8 mouse cellular contexts compared by ENCODE assay signal in the genomic region with DNA sequence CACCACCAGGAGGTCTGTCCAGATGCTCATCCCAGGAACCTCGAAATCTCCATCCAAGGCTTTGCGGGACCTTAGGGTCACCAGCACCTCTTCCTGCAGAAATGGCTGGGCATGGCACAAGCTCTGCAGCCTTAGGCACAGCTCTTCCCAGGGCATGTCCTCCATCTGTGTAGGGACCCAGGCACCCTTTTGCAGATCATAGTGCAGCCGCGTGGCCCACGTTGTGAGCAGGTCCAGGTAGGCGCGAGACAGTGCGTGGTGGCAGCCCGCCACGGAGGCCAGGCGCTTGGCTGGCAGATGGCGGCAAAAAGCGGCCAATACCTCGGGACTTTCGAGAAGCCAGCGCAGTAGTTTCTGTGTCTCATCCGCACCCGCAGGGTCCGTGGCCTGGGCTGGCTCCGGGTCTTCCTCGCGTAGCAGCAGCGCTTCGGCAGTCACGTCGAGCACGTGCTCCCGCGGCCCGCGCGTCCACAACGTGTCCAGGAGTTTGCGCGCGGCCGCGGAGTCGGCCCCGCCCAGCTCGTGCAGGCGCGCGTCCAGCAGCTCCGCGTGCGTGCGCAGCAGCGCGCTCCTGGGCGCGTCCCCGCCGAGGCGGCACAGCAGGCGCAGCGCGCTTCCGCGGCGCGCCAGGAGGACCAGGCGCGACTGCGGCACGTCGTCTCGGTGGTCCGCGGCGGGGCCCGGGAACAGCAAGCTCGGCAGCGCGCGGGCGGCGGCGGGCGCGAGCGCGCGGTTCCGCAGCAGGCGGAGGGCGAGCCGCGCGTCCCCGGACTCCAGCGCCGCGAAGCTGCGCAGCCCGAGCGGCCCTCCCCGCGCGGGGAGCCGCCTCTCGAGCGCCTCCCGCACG. TPM values are rescaled to one million over a fixed set of nuclear protein-coding genes. Genes with fewer than 3 reads are reported as not detected.
DNase-seq lines count a peak whose midpoint lies in the region; ATAC-seq lines count a peak whose summit lies in the region.

A gene (plus strand): TSS at position 766 of the 847 bp plus-strand sequence.

- DNase-seq in CD4-positive, CD25-positive, alpha-beta regulatory T cell, adult 2 months (ENCODE audit: low read depth, low spot score), result peak; percentile 90
- peak; percentile 80 for DNase-seq in brain, embryonic 18.5 days (ENCODE audit: low read depth, low spot score)
- peak; percentile 90 for DNase-seq in liver
- peak; percentile 54 to 74 for DNase-seq in monocyte, adult 2 months (ENCODE audit: low read depth in 1 of 2, low spot score in 2 of 2)
- peak; percentile 65 to 82 for DNase-seq in spleen, postnatal 14 days (ENCODE audit: low spot score in 2 of 2)

- peak within 1 kb of the TSS; percentile 79 for H3K4me2 ChIP-seq in heart, embryonic 11.5 days
- H3K4me2 ChIP-seq in kidney, embryonic 16.5 days (replicated peaks; ENCODE audit: low read depth, low read length), result peak within 1 kb of the TSS; percentile 86

- peak within 1 kb of the TSS; percentile 88 for H3K4me3 ChIP-seq in erythroblast, embryonic 14.5 days (replicated peaks)
- peak within 1 kb of the TSS; percentile 71 for H3K4me3 ChIP-seq in heart, embryonic 11.5 days (ENCODE audit: low read depth, low read length)
- peak within 1 kb of the TSS; percentile 80 for H3K4me3 ChIP-seq in kidney, embryonic 16.5 days (ENCODE audit: low read length)

- 7% methylated on average over 96 of the region's 105 CpGs for WGBS in heart, embryonic 11.5 days (ENCODE audit: insufficient replicate concordance)
- 10% methylated on average over 68 of the region's 105 CpGs for WGBS in kidney, embryonic 16.5 days

- peak within 1 kb of the TSS; percentile 96 for H3K27ac ChIP-seq in heart, embryonic 11.5 days (ENCODE audit: low read depth, low read length)
- peak within 1 kb of the TSS; percentile 98 for H3K27ac ChIP-seq in kidney, embryonic 16.5 days (ENCODE audit: low read length)

- H3K36me3 ChIP-seq in erythroblast, embryonic 14.5 days (ENCODE audit: control insufficient read depth), result peaks cover 57% of the 10 kb centered on the region
- no peaks in the 10 kb centered on the region; the same call in 1 of the 2 replicates for H3K36me3 ChIP-seq in heart, embryonic 11.5 days (ENCODE audit: control insufficient read depth, insufficient read depth, low read length)
- H3K36me3 ChIP-seq in kidney, embryonic 16.5 days (ENCODE audit: insufficient read depth, low read length), result 0 out of 2 replicates have a peak, but pooled peaks cover 12% of the 10 kb centered on the region

- peaks cover 3% of the 10 kb centered on the region; the same call in 1 of the 2 replicates for H3K9me3 ChIP-seq in erythroblast, embryonic 14.5 days (ENCODE audit: control insufficient read depth, low read length)
- H3K9me3 ChIP-seq in heart, embryonic 11.5 days (replicated peaks; ENCODE audit: control insufficient read depth, low read length), result no peaks in the 10 kb centered on the region
- H3K9me3 ChIP-seq in kidney, embryonic 16.5 days (ENCODE audit: low read length), result no peaks in the 10 kb centered on the region

- no peaks in the 10 kb centered on the region for H3K27me3 ChIP-seq in erythroblast, embryonic 14.5 days (ENCODE audit: control insufficient read depth)
- no peaks in the 10 kb centered on the region for H3K27me3 ChIP-seq in heart, embryonic 11.5 days (ENCODE audit: control insufficient read depth, insufficient read depth, low read length)
- H3K27me3 ChIP-seq in kidney, embryonic 16.5 days (ENCODE audit: insufficient read depth, low read length), result no peaks in the 10 kb centered on the region

- peaks cover 42% of the 10 kb centered on the region for H3K4me1 ChIP-seq in erythroblast, embryonic 14.5 days (ENCODE audit: control insufficient read depth)
- H3K4me1 ChIP-seq in heart, embryonic 11.5 days (ENCODE audit: control insufficient read depth, insufficient read depth, low read length), result peaks cover 5% of the 10 kb centered on the region
- H3K4me1 ChIP-seq in kidney, embryonic 16.5 days (ENCODE audit: insufficient read depth, low read length), result peaks cover 18% of the 10 kb centered on the region

- peak; percentile 86 for ATAC-seq in heart, embryonic 11.5 days (replicated peaks; ENCODE audit: insufficient number of reproducible peaks, low FRiP score, low TSS enrichment)
- ATAC-seq in kidney, embryonic 16.5 days (ENCODE audit: low FRiP score, low TSS enrichment), result peak; percentile 87

- H3K9ac ChIP-seq in heart, embryonic 11.5 days (ENCODE audit: low read depth, low read length), result peak within 1 kb of the TSS; percentile 89
- H3K9ac ChIP-seq in kidney, embryonic 16.5 days (replicated peaks; ENCODE audit: low read length), result peak within 1 kb of the TSS; percentile 93

RNA-seq across cellular contexts. Expression of the gene that starts here (rescaled TPM):
- polyA plus RNA-seq in erythroblast, embryonic 14.5 days (2012), result 0.27 and 0.29 TPM in 2 replicates
- polyA plus RNA-seq in heart, embryonic 11.5 days (2014; fragmentation: Nextera tagmentation; extraction: Ambion mirVana), result 8.8 and 9.9 TPM in 2 replicates
- 122 and 141 TPM in 2 replicates for polyA plus RNA-seq in kidney, embryonic 16.5 days (2015; fragmentation: Nextera tagmentation; extraction: Ambion mirVana)

Comparison
In these comparisons a context has a peak if more than half of its experiments do, and no peak if none do; other contexts are left out.
1. Peak in every context shown above with its lines: DNase-seq, ATAC-seq, H3K4me3 ChIP-seq and H3K27ac ChIP-seq.
2. RNA of the gene that starts here (polyA plus RNA-seq): 122 to 141 TPM in kidney, embryonic 16.5 days; 8.8 to 9.9 TPM in heart, embryonic 11.5 days and 0.27 to 0.29 TPM in erythroblast, embryonic 14.5 days; every median in the first group is over 10 times any median in the second.